Mouse (Mus musculus) embryonic fibroblast, embryonic 13.5 days (primary cell): ENCODE measurements at regions not wholly inside any gene's neighbourhood (a gene's known extent, or its start where the extent isn't known, plus 50 kb on each side); places are given as distances from the start of the nearest gene placed in this dataset.

ENCODE experiments used
- CTCF ChIP-seq: IDR thresholded peaks from 2 replicates; pipeline ENCODE4 v1.5.1; 2011; ENCODE audit warnings: mild to moderate bottlenecking, control low read depth, low read length, moderate library complexity, borderline replicate concordance; ENCODE audit not compliant: insufficient read depth
- POLR2A ChIP-seq: IDR thresholded peaks from 2 replicates; pipeline ENCODE4 v1.6.1; 2011; ENCODE audit warnings: low read depth, mild to moderate bottlenecking, control low read depth, low read length, moderate library complexity

GRCm38 (mm10) chr12:12765055-12765454 is 176.7 kb downstream of the Mycn start:
- TF ChIP-seq CTCF (no peak), POLR2A (no peak)
